Mouse (Mus musculus) intestine, embryonic 14.5 days (tissue): ENCODE measurements around the gene Fdps. TPM values are rescaled to one million over a fixed set of nuclear protein-coding genes. Genes with fewer than 3 reads are reported as not detected.

ENCODE experiments used
- ATAC-seq: fragments of 200-750 bp; cut with Nextera tagmentation; replicated peaks from 2 replicates; pipeline ENCODE4 v1.8.0; 2017; ENCODE audit warnings: low read depth, moderate number of reproducible peaks, moderate TSS enrichment, moderate library complexity; ENCODE audit not compliant: low FRiP score, low TSS enrichment
- DNase-seq: peaks from one replicate; pipeline ENCODE4 v3.0.0-alpha.2; 2018; ENCODE audit warnings: low spot score
- H3K27ac ChIP-seq: fragments of 300-500 bp; sonication (generic); 2 replicates; pipeline ENCODE4 v1.5.1; 2014; ENCODE audit warnings: low read depth, mild to moderate bottlenecking, control low read depth
- H3K27me3 ChIP-seq: fragments of 300-500 bp; sonication (generic); replicated peaks from 2 replicates; pipeline ENCODE4 v1.6.1; 2014; ENCODE audit warnings: low read length, control low read depth; ENCODE audit not compliant: control insufficient read depth, insufficient read depth
- H3K36me3 ChIP-seq: fragments of 300-500 bp; sonication (generic); 2 replicates; pipeline ENCODE4 v1.6.1; 2014; ENCODE audit warnings: low read length, control low read depth; ENCODE audit not compliant: control insufficient read depth, insufficient read depth
- H3K4me1 ChIP-seq: fragments of 300-500 bp; sonication (generic); replicated peaks from 2 replicates; pipeline ENCODE4 v1.6.1; 2014; ENCODE audit warnings: low read length, control low read depth, mixed read lengths; ENCODE audit not compliant: control insufficient read depth, insufficient read depth
- H3K4me2 ChIP-seq: fragments of 300-500 bp; sonication (generic); 2 replicates; pipeline ENCODE4 v1.6.1; 2014; ENCODE audit warnings: low read length
- H3K4me3 ChIP-seq: fragments of 300-500 bp; sonication (generic); 2 replicates; pipeline ENCODE4 v1.5.1; 2014; ENCODE audit warnings: low read depth, low read length, control low read depth, mixed read lengths
- H3K9ac ChIP-seq: fragments of 300-500 bp; sonication (generic); 2 replicates; pipeline ENCODE4 v1.6.1; 2014; ENCODE audit warnings: mild to moderate bottlenecking, low read length
- H3K9me3 ChIP-seq: fragments of 300-500 bp; sonication (generic); 2 replicates; pipeline ENCODE4 v1.6.1; 2016; ENCODE audit warnings: low read length, control low read depth; ENCODE audit not compliant: control insufficient read depth
- WGBS: fragments of 180-500 bp; shearing (Covaris S2); extraction: QIAGEN DNeasy Blood & Tissue Kit; methylation state at CpG from one replicate; pipeline ENCODE4 v1.1.7; 2014; 5-methylcytosine and 5-hydroxymethylcytosine counted together
- polyA plus RNA-seq: library from polyadenylated mRNA; unstranded; fragments of >200 nt; fragmentation: Nextera tagmentation; extraction: Ambion mirVana; gene quantifications from 2 replicates; pipeline ENCODE4 v1.2.1, GENCODE M21; 2014

The Fdps gene
- polyA plus RNA-seq, 1 experiment from 2014 or later = 412 TPM

- 71% methylated on average over 1 of the region's 1 CpGs for whole genome bisulfite sequencing
- H3K9me3 ChIP-seq = no peaks in the 10 kb centered on the region
- no peak overlapping the region for H3K4me2 ChIP-seq
- no peak overlapping the region for H3K9ac ChIP-seq
- no peaks in the 10 kb centered on the region for H3K36me3 ChIP-seq
- no peaks in the 10 kb centered on the region for H3K27me3 ChIP-seq
- no peak overlapping the region for H3K4me3 ChIP-seq
- ATAC-seq (peak; percentile 33), DNase-seq (no peak)
- 0 out of 2 replicates have a peak, but pooled peaks cover 5% of the 10 kb centered on the region for H3K4me1 ChIP-seq
- H3K27ac ChIP-seq = no peak overlapping the region
Observed at GRCm38 (mm10) chr3:89133752-89134151, 32.0 kb upstream of the Fdps start.

GRCm38 (mm10) chr3:89133063-89133450 is 31.3 kb upstream of the Fdps start:
- Histone ChIP-seq H3K9ac (no peak overlapping the region), H3K4me3 (no peak overlapping the region), H3K4me1 (0 out of 2 replicates have a peak, but pooled peaks cover 5% of the 10 kb centered on the region), H3K27ac (0 out of 2 replicates have a peak overlapping the region, but pooled peaks have one; percentile 7), H3K4me2 (no peak overlapping the region), H3K36me3 (no peaks in the 10 kb centered on the region), H3K9me3 (no peaks in the 10 kb centered on the region), H3K27me3 (no peaks in the 10 kb centered on the region)
- no peak for DNase-seq
- no peak for ATAC-seq
- 78% methylated on average over 7 of the region's 7 CpGs for WGBS

- no peak overlapping the region for H3K27ac ChIP-seq
- peak overlapping the region; percentile 24; the same call in 1 of the 2 replicates for H3K4me3 ChIP-seq
- 14% methylated on average over 30 of the region's 30 CpGs for WGBS
- H3K36me3 ChIP-seq = no peaks in the 10 kb centered on the region
- DNase-seq (peak; percentile 70), ATAC-seq (no peak; the same call in 1 of the 2 replicates)
- H3K4me2 ChIP-seq = peak overlapping the region; percentile 59
- H3K9me3 ChIP-seq = no peaks in the 10 kb centered on the region
- H3K27me3 ChIP-seq = no peaks in the 10 kb centered on the region
- H3K9ac ChIP-seq = peak overlapping the region; percentile 29; the same call in 1 of the 2 replicates
- H3K4me1 ChIP-seq = 0 out of 2 replicates have a peak, but pooled peaks cover 5% of the 10 kb centered on the region
Observed at GRCm38 (mm10) chr3:89132285-89133062, 30.7 kb upstream of the Fdps start.

GRCm38 (mm10) chr3:89131816-89132215 is 30.1 kb upstream of the Fdps start:
- DNase-seq = no peak
- Histone ChIP-seq H3K36me3 (no peaks in the 10 kb centered on the region), H3K27ac (no peak overlapping the region), H3K9me3 (no peaks in the 10 kb centered on the region), H3K4me3 (no peak overlapping the region), H3K9ac (no peak overlapping the region; the same call in 1 of the 2 replicates), H3K4me2 (peak overlapping the region; percentile 59), H3K4me1 (0 out of 2 replicates have a peak, but pooled peaks cover 5% of the 10 kb centered on the region), H3K27me3 (no peaks in the 10 kb centered on the region)
- WGBS = 54% methylated on average over 4 of the region's 4 CpGs
- ATAC-seq = no peak

DNA sequence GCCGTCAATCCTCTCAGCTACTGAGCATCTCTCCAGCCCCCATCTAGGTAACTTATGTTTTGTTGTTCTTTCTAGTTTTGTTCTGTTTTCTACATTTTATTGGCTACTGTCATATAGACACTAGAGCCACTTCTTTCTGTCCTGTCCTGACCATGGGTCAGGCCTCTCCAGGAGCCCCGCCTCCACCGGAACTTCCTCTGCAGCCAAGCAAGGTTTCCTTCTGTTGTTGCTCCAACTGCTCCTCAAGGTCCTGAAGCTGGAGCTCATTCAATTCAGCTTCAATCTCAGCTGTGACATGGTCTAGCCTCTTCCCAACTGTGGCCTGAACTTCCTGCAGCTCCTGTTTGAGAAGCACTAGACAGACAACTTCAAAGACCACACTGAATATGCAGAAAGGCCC is 28.1 kb upstream of the Fdps start:
- no peak overlapping the region for H3K27ac ChIP-seq
- no peak overlapping the region for H3K4me2 ChIP-seq
- H3K4me3 ChIP-seq = no peak overlapping the region
- ATAC-seq = no peak
- no peaks in the 10 kb centered on the region for H3K36me3 ChIP-seq
- 90% methylated on average over 3 of the region's 3 CpGs for WGBS
- H3K9ac ChIP-seq = no peak overlapping the region
- no peak for DNase-seq
- H3K4me1 ChIP-seq = 0 out of 2 replicates have a peak, but pooled peaks cover 5% of the 10 kb centered on the region
- no peaks in the 10 kb centered on the region for H3K27me3 ChIP-seq
- no peaks in the 10 kb centered on the region for H3K9me3 ChIP-seq

GRCm38 (mm10) chr3:89125981-89126380 is 24.2 kb upstream of the Fdps start:
- no peaks in the 10 kb centered on the region for H3K36me3 ChIP-seq
- no peak for DNase-seq
- no peaks in the 10 kb centered on the region for H3K27me3 ChIP-seq
- WGBS = 94% methylated on average over 3 of the region's 3 CpGs
- H3K9ac ChIP-seq = no peak overlapping the region
- no peak overlapping the region for H3K4me3 ChIP-seq
- no peak for ATAC-seq
- no peak overlapping the region for H3K4me2 ChIP-seq
- H3K27ac ChIP-seq = no peak overlapping the region
- no peaks in the 10 kb centered on the region for H3K4me1 ChIP-seq
- no peaks in the 10 kb centered on the region for H3K9me3 ChIP-seq

DNA sequence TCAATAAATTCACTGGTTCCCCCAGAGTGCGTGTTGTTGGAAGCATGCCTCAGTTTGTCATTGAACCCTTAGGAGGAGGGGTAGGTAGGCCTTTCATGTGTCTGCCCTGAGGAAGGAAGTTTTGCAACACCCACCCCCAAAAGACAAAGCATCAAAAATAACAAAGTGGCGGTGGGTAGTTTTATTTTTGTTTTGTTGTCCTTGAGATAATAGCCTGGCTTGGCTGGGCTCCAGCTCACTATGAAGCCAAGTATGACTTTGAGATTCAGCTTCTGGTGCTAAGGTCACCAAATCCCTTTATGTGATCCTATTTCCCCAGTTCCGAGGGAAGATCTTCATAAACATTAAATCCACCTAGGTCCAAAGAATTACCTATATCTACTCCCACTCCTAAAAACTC is 22.5 kb upstream of the Fdps start:
- no peak overlapping the region for H3K9ac ChIP-seq
- no peak for DNase-seq
- no peak for ATAC-seq
- no peaks in the 10 kb centered on the region for H3K4me1 ChIP-seq
- WGBS = 81% methylated on average over 3 of the region's 3 CpGs
- no peaks in the 10 kb centered on the region for H3K9me3 ChIP-seq
- no peak overlapping the region for H3K4me2 ChIP-seq
- no peaks in the 10 kb centered on the region for H3K36me3 ChIP-seq
- H3K27me3 ChIP-seq = no peaks in the 10 kb centered on the region
- no peak overlapping the region for H3K27ac ChIP-seq
- H3K4me3 ChIP-seq = no peak overlapping the region

GRCm38 (mm10) chr3:89123313-89123712 is 21.6 kb upstream of the Fdps start:
- DNase-seq (no peak), ATAC-seq (no peak)
- Histone ChIP-seq H3K27ac (no peak overlapping the region), H3K4me1 (no peaks in the 10 kb centered on the region), H3K27me3 (no peaks in the 10 kb centered on the region), H3K9me3 (no peaks in the 10 kb centered on the region), H3K4me2 (no peak overlapping the region), H3K4me3 (no peak overlapping the region), H3K9ac (no peak overlapping the region), H3K36me3 (no peaks in the 10 kb centered on the region)
- 87% methylated on average over 2 of the region's 2 CpGs for WGBS

DNA sequence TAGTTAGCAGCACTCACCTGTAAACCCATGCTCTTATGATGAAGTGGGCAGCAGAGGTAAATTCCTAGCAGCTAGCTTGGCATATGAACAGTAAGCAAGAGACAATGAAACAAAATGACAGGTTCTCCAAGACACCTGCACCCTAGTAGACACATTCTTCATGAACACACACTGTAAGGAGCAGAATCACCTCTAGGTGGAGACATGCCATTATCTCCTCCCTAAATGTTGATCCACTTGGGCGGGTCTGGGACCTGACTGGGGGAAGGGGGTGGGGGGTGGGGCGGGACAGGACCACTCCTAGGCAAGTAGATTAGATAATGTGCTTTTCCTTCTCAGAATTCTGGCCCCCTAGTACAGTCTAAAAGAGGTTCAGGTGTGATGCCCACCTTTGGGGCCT is 13.8 kb upstream of the Fdps start:
- Histone ChIP-seq H3K36me3 (no peaks in the 10 kb centered on the region), H3K4me1 (no peaks in the 10 kb centered on the region), H3K9ac (no peak overlapping the region), H3K4me2 (no peak overlapping the region), H3K4me3 (no peak overlapping the region), H3K27me3 (no peaks in the 10 kb centered on the region), H3K9me3 (no peaks in the 10 kb centered on the region), H3K27ac (no peak overlapping the region)
- no peak for DNase-seq
- 8% methylated on average over 2 of the region's 2 CpGs for WGBS
- no peak for ATAC-seq
